Mouse (Mus musculus) brain, embryonic 14.5 days (tissue): ENCODE data around the gene Tmem88b.

Source experiments
- CTCF ChIP-seq: fragments of 200-500 bp; IDR thresholded peaks from 2 replicates; pipeline ENCODE4 v1.5.1; 2012; ENCODE audit warnings: inconsistent platforms, mild to moderate bottlenecking, moderate library complexity, borderline replicate concordance; ENCODE audit not compliant: insufficient read depth, insufficient read length; ENCODE audit errors: extremely low read depth
- POLR2A ChIP-seq: fragments of 200-500 bp; IDR thresholded peaks from 2 replicates; pipeline ENCODE4 v1.6.1; 2012; ENCODE audit warnings: mild to moderate bottlenecking, inconsistent platforms, borderline replicate concordance; ENCODE audit not compliant: poor library complexity, insufficient read depth, insufficient read length, severe bottlenecking; ENCODE audit errors: extremely low read depth

GRCm38 (mm10) chr4:155785819-155786218, at the start of gene Tmem88b:
- no peak; the same call in 1 of the 2 replicates for TF ChIP-seq CTCF
- TF ChIP-seq POLR2A, result no peak
